Mouse (Mus musculus): ENCODE measurements around the gene Meox2. TPM values are rescaled to one million over a fixed set of nuclear protein-coding genes. Genes with fewer than 3 reads are reported as not detected.
"Not testable (repeated sequence)": the region's sequence is repeated elsewhere in the genome, so short reads cannot be mapped to it uniquely, and the experiment has no call there.

Meox2 gene
- total RNA-seq (2014; fragmentation: Nextera tagmentation) (not detected in 2 replicates), total RNA-seq (2017) (not detected in 2 replicates)

- ATAC-seq (replicated peaks; ENCODE audit: poor library complexity, severe bottlenecking) = peak; percentile 27
Observed at GRCm38 (mm10) chr12:37108390-37108738, at the start of gene Meox2. Gene Meox2 (plus strand): TSS chr12:37108540.

GRCm38 (mm10) chr12:37072636-37073035 is 35.7 kb upstream of the Meox2 start:
- ATAC-seq (replicated peaks; ENCODE audit: poor library complexity, severe bottlenecking) = no peak

- ATAC-seq (replicated peaks; ENCODE audit: poor library complexity, severe bottlenecking) = no peak
Observed at GRCm38 (mm10) chr12:37077308-37077707, 31.0 kb upstream of the Meox2 start.

- not testable (repeated sequence) for ATAC-seq (replicated peaks; ENCODE audit: poor library complexity, severe bottlenecking)
Observed at GRCm38 (mm10) chr12:37080005-37080404, 28.3 kb upstream of the Meox2 start.

GRCm38 (mm10) chr12:37106541-37106940 is 1.8 kb upstream of the Meox2 start:
- no peak for ATAC-seq (replicated peaks; ENCODE audit: poor library complexity, severe bottlenecking)

- no peak for ATAC-seq (replicated peaks; ENCODE audit: poor library complexity, severe bottlenecking)
Observed at GRCm38 (mm10) chr12:37107150-37107549, 1.2 kb upstream of the Meox2 start.

GRCm38 (mm10) chr12:37107713-37108389 is 489 bp upstream of the Meox2 start:
- ATAC-seq (replicated peaks; ENCODE audit: poor library complexity, severe bottlenecking) = peak; percentile 55

- ATAC-seq (replicated peaks; ENCODE audit: poor library complexity, severe bottlenecking) = peak; percentile 27
Observed at GRCm38 (mm10) chr12:37108819-37109473, 606 bp downstream of the Meox2 start.

GRCm38 (mm10) chr12:37109474-37110012 is 1.2 kb downstream of the Meox2 start:
- no peak for ATAC-seq (replicated peaks; ENCODE audit: poor library complexity, severe bottlenecking)

GRCm38 (mm10) chr12:37110977-37111376 is 2.6 kb downstream of the Meox2 start:
- ATAC-seq (replicated peaks; ENCODE audit: poor library complexity, severe bottlenecking) = no peak

- ATAC-seq (replicated peaks; ENCODE audit: poor library complexity, severe bottlenecking) = no peak
Observed at GRCm38 (mm10) chr12:37119246-37119645, 10.9 kb downstream of the Meox2 start.

GRCm38 (mm10) chr12:37123763-37124162 is 15.4 kb downstream of the Meox2 start:
- peak; percentile 79 for ATAC-seq (replicated peaks; ENCODE audit: poor library complexity, severe bottlenecking)

GRCm38 (mm10) chr12:37142080-37142703 is 33.9 kb downstream of the Meox2 start:
- no peak for ATAC-seq (replicated peaks; ENCODE audit: poor library complexity, severe bottlenecking)

GRCm38 (mm10) chr12:37143879-37144278 is 35.5 kb downstream of the Meox2 start:
- ATAC-seq (replicated peaks; ENCODE audit: poor library complexity, severe bottlenecking) = no peak

GRCm38 (mm10) chr12:37167742-37168141 is 59.4 kb downstream of the Meox2 start:
- ATAC-seq (replicated peaks; ENCODE audit: poor library complexity, severe bottlenecking) = no peak

- ATAC-seq (replicated peaks; ENCODE audit: poor library complexity, severe bottlenecking) = no peak
Observed at GRCm38 (mm10) chr12:37173324-37173723, 65.0 kb downstream of the Meox2 start.

GRCm38 (mm10) chr12:37183689-37184088 is 75.3 kb downstream of the Meox2 start:
- no peak for ATAC-seq (replicated peaks; ENCODE audit: poor library complexity, severe bottlenecking)

GRCm38 (mm10) chr12:37188940-37189488 is 80.7 kb downstream of the Meox2 start:
- no peak for ATAC-seq (replicated peaks; ENCODE audit: poor library complexity, severe bottlenecking)
